Comparison of ENCODE assay signal across 11 mouse cellular contexts in genomic region chr13:8866612-8867011, GRCm38 (mm10). TPM values are rescaled to one million over a fixed set of nuclear protein-coding genes. Genes with fewer than 3 reads are reported as not detected.
DNase-seq lines count a peak whose midpoint lies in the region; ATAC-seq lines count a peak whose summit lies in the region.
"Had no signal": no experiment of that assay in that cellular context is flagged by ENCODE, and none has a peak within 500 bp of the region (broad histone marks: within the 10 kb centered on the region; RNA-seq: fewer than 3 reads in every experiment).

No protein-coding gene starts in this region.

- H3K36me3 ChIP-seq in heart, embryonic 12.5 days, result peaks cover 17% of the 10 kb centered on the region
- no peaks in the 10 kb centered on the region for H3K36me3 ChIP-seq in neural tube, embryonic 15.5 days

- no peaks in the 10 kb centered on the region for H3K27me3 ChIP-seq in heart, embryonic 12.5 days (replicated peaks)
- H3K27me3 ChIP-seq in neural tube, embryonic 15.5 days (replicated peaks), result no peaks in the 10 kb centered on the region
- H3K27me3 ChIP-seq: CH12.LX had no signal

- H3K9me3 ChIP-seq in heart, embryonic 12.5 days (replicated peaks), result no peaks in the 10 kb centered on the region
- H3K9me3 ChIP-seq in neural tube, embryonic 15.5 days (replicated peaks), result no peaks in the 10 kb centered on the region

- H3K9ac ChIP-seq in heart, embryonic 12.5 days, result no peak overlapping the region
- H3K9ac ChIP-seq in neural tube, embryonic 15.5 days (replicated peaks), result no peak overlapping the region

- H3K27ac ChIP-seq in heart, embryonic 12.5 days (ENCODE audit: poor library complexity, severe bottlenecking), result no peak overlapping the region
- H3K27ac ChIP-seq in neural tube, embryonic 15.5 days (replicated peaks), result no peak overlapping the region

- no peak overlapping the region for H3K4me2 ChIP-seq in heart, embryonic 12.5 days
- no peak overlapping the region for H3K4me2 ChIP-seq in neural tube, embryonic 15.5 days

- WGBS in heart, embryonic 12.5 days, result 92% methylated on average over 7 of the region's 7 CpGs
- 87% methylated on average over 7 of the region's 7 CpGs for WGBS in neural tube, embryonic 15.5 days

- H3K4me3 ChIP-seq in heart, embryonic 12.5 days, result no peak overlapping the region
- no peak overlapping the region for H3K4me3 ChIP-seq in neural tube, embryonic 15.5 days (replicated peaks)

- peak; percentile 54 to 67 for DNase-seq in heart, adult 18-20 months
- DNase-seq in brain, adult 2 months (ENCODE audit: low read depth, low spot score), result peak; percentile 7
- peak; percentile 23 to 29 for DNase-seq in heart, postnatal 36 days
- DNase-seq in lung, postnatal 25 days (ENCODE audit: low spot score), result peak; percentile 55
- DNase-seq in embryo, embryonic 10 days (ENCODE audit: low spot score), result no peak
- DNase-seq: cerebellum, adult 9-11 months; right cerebral cortex, postnatal 14 days had no signal

- intact Hi-C loops in heart, postnatal 36 days (cut with DNase I), result no loop called here

- H3K4me1 ChIP-seq in heart, embryonic 12.5 days (replicated peaks), result peaks cover 6% of the 10 kb centered on the region
- peaks cover 20% of the 10 kb centered on the region for H3K4me1 ChIP-seq in neural tube, embryonic 15.5 days

- ATAC-seq in heart, embryonic 12.5 days (ENCODE audit: insufficient number of reproducible peaks, low FRiP score), result no peak
- no peak for ATAC-seq in neural tube, embryonic 15.5 days (ENCODE audit: low FRiP score)
- no peak for ATAC-seq in megakaryocyte progenitor cell, adult 5-6 weeks (replicated peaks; ENCODE audit: poor library complexity)

RNA-seq across cellular contexts. Expression of gene Wdr37, which starts 5.1 kb away (rescaled TPM):
- 10 to 100 TPM; 31.8 to 33.6 TPM for total RNA-seq in heart, adult 18-20 months (2021)
- 24.2 and 26.3 TPM in 2 replicates for polyA plus RNA-seq in heart, embryonic 12.5 days (2016; fragmentation: Nextera tagmentation; extraction: Ambion mirVana)
- total RNA-seq in heart, postnatal 36 days (2021), result 10 to 100 TPM; 32.8 to 35.2 TPM
- 44.5 and 48.2 TPM in 2 replicates for polyA plus RNA-seq in neural tube, embryonic 15.5 days (2015; fragmentation: Nextera tagmentation; extraction: Ambion mirVana)
- 19.4 and 20.0 TPM in 2 replicates for total RNA-seq in megakaryocyte progenitor cell, adult 5-6 weeks (2015)
- 16.7 and 18.1 TPM in 2 replicates for total RNA-seq in megakaryocyte progenitor cell, adult 5-6 weeks (2017)

RNA-seq across cellular contexts. Expression of gene Idi1, which starts 18.7 kb away (rescaled TPM):
- total RNA-seq in heart, adult 18-20 months (2021), result 1 to 10 TPM; 4.8 to 5.8 TPM
- polyA plus RNA-seq in heart, embryonic 12.5 days (2016; fragmentation: Nextera tagmentation; extraction: Ambion mirVana), result 58.4 and 63.5 TPM in 2 replicates
- total RNA-seq in heart, postnatal 36 days (2021), result 1 to 10 TPM; 4.9 to 5.1 TPM
- 103 and 107 TPM in 2 replicates for polyA plus RNA-seq in neural tube, embryonic 15.5 days (2015; fragmentation: Nextera tagmentation; extraction: Ambion mirVana)
- total RNA-seq in megakaryocyte progenitor cell, adult 5-6 weeks (2015), result 33.1 and 33.4 TPM in 2 replicates
- total RNA-seq in megakaryocyte progenitor cell, adult 5-6 weeks (2017), result 24.1 and 27.9 TPM in 2 replicates
